Mouse (Mus musculus) brown adipose tissue, adult 24 weeks (tissue): ENCODE measurements around the gene Garem2. TPM values are rescaled to one million over a fixed set of nuclear protein-coding genes. Genes with fewer than 3 reads are reported as not detected.

Experiments
- H3K27ac ChIP-seq: fragments of 200-500 bp; replicated peaks from 2 replicates; pipeline ENCODE4 v1.5.1; 2012; ENCODE audit warnings: low read depth, mild to moderate bottlenecking, low read length
- H3K4me1 ChIP-seq: fragments of 200-500 bp; 2 replicates; pipeline ENCODE4 v1.6.1; 2012; ENCODE audit warnings: low read length, mixed read lengths; ENCODE audit not compliant: control insufficient read depth, insufficient read depth, insufficient read length
- H3K4me3 ChIP-seq: fragments of 200-500 bp; 2 replicates; pipeline ENCODE4 v1.5.1; 2012; ENCODE audit warnings: low read depth, mild to moderate bottlenecking, low read length, moderate library complexity; ENCODE audit not compliant: insufficient read depth
- polyA plus RNA-seq: library from polyadenylated mRNA; stranded (reverse); fragments of >200 nt; gene quantifications from 2 replicates; pipeline ENCODE4 v1.2.4, GENCODE M21; 2012; ENCODE audit not compliant: missing spikeins, insufficient read depth, insufficient read length

The Garem2 gene
- polyA plus RNA-seq, 1 experiment: not detected

GRCm38 (mm10) chr5:30154013-30154412 is 49.1 kb downstream of the Garem2 start:
- H3K27ac ChIP-seq: peak overlapping the region; percentile 92
- peak overlapping the region; percentile 69 for H3K4me3 ChIP-seq

GRCm38 (mm10) chr5:30154474-30155394 is 49.8 kb downstream of the Garem2 start, which contains the start of the genes Hadha and Hadhb:
TSS of gene Hadha (minus strand) at chr5:30155162.
TSS of gene Hadhb (plus strand) at chr5:30155248.
- Histone ChIP-seq H3K27ac (peak within 1 kb of the TSS; percentile 97), H3K4me3 (peak within 1 kb of the TSS; percentile 69), H3K4me1 (peaks cover 7% of the 10 kb centered on the region; the same call in 1 of the 2 replicates)

More at GRCm38 (mm10) chr5:30154013-30154412, 49.1 kb downstream of the Garem2 start:
- peaks cover 7% of the 10 kb centered on the region; the same call in 1 of the 2 replicates for H3K4me1 ChIP-seq

- H3K4me3 ChIP-seq: peak overlapping the region; percentile 69
- H3K27ac ChIP-seq: peak overlapping the region; percentile 97
These were observed 50.4 kb downstream of the Garem2 start for GRCm38 (mm10) chr5:30155395-30155792.

GRCm38 (mm10) chr5:30155821-30156629 is 51.1 kb downstream of the Garem2 start:
- H3K4me3 ChIP-seq: peak overlapping the region; percentile 69
- H3K4me1 ChIP-seq: 0 out of 2 replicates have a peak, but pooled peaks cover 7% of the 10 kb centered on the region
- H3K27ac ChIP-seq: peak overlapping the region; percentile 97

More at GRCm38 (mm10) chr5:30155395-30155792, 50.4 kb downstream of the Garem2 start:
- 0 out of 2 replicates have a peak, but pooled peaks cover 5% of the 10 kb centered on the region for H3K4me1 ChIP-seq

GRCm38 (mm10) chr5:30159601-30160000 is 54.6 kb downstream of the Garem2 start:
- peak overlapping the region; percentile 27 for H3K4me3 ChIP-seq
- H3K27ac ChIP-seq: peak overlapping the region; percentile 74
- H3K4me1 ChIP-seq: peaks cover 10% of the 10 kb centered on the region; the same call in 1 of the 2 replicates

- H3K4me1 ChIP-seq: peaks cover 12% of the 10 kb centered on the region
- H3K27ac ChIP-seq: 0 out of 2 replicates have a peak overlapping the region, but pooled peaks have one; percentile 34
- H3K4me3 ChIP-seq: no peak overlapping the region
These were observed 56.9 kb downstream of the Garem2 start for GRCm38 (mm10) chr5:30161836-30162235.

- Histone ChIP-seq H3K4me1 (peaks cover 12% of the 10 kb centered on the region), H3K4me3 (no peak overlapping the region), H3K27ac (peak overlapping the region; percentile 51)
These were observed 57.4 kb downstream of the Garem2 start for GRCm38 (mm10) chr5:30162339-30162738.

GRCm38 (mm10) chr5:30165234-30165946 is 60.4 kb downstream of the Garem2 start:
- H3K27ac ChIP-seq: peak overlapping the region; percentile 98
- H3K4me3 ChIP-seq: no peak overlapping the region
- H3K4me1 ChIP-seq: peaks cover 12% of the 10 kb centered on the region

Other genes starting within 250 kb of the Garem2 start
- not detected in 2 replicates for gene Il6, start 92.0 kb upstream of the Garem2 start, polyA plus RNA-seq
- 5.2 and 8.3 TPM in 2 replicates for gene Tyms, start 31.5 kb upstream of the Garem2 start, polyA plus RNA-seq
- gene 3110082J24Rik, start 925 bp downstream of the Garem2 start, polyA plus RNA-seq: not detected in 2 replicates
- gene Hadha, start 50.0 kb downstream of the Garem2 start, polyA plus RNA-seq: 1,889 and 2,102 TPM in 2 replicates
- gene Hadhb, start 50.1 kb downstream of the Garem2 start, polyA plus RNA-seq: 4,023 and 4,386 TPM in 2 replicates
- not detected in 2 replicates for gene Adgrf3, start 100.6 kb downstream of the Garem2 start, polyA plus RNA-seq
- gene Selenoi, start 127.4 kb downstream of the Garem2 start, polyA plus RNA-seq: 10.4 and 12.5 TPM in 2 replicates
- gene Drc1, start 176.2 kb downstream of the Garem2 start, polyA plus RNA-seq: not detected in 2 replicates